ENCODE assay signal across 7 mouse cellular contexts in genomic region chr12:30039565-30039964, GRCm38 (mm10).
DNase-seq lines count a peak whose midpoint lies in the region; ATAC-seq and TF ChIP-seq lines count a peak whose summit lies in the region.

No protein-coding gene starts in this region.

- no peak for TF ChIP-seq POLR2A in cortical plate, adult 2 months (IDR thresholded peaks at IDR 0.05; ENCODE audit: extremely low read depth, insufficient read depth, low read length)

- no peak overlapping the region for H3K27ac ChIP-seq in cortical plate, adult 2 months (ENCODE audit: insufficient read depth, low read length)
- no peak overlapping the region for H3K27ac ChIP-seq in midbrain, embryonic 16.5 days (ENCODE audit: low read length)

- H3K9ac ChIP-seq in midbrain, embryonic 16.5 days (ENCODE audit: low read depth, low read length), result no peak overlapping the region

- no peak overlapping the region for H3K4me3 ChIP-seq in E14TG2a.4 (replicated peaks; ENCODE audit: low read length)
- no peak overlapping the region for H3K4me3 ChIP-seq in cortical plate, adult 2 months (ENCODE audit: insufficient read depth, low read length)
- no peak overlapping the region for H3K4me3 ChIP-seq in midbrain, embryonic 16.5 days (ENCODE audit: low read depth, low read length)

- no peaks in the 10 kb centered on the region for H3K36me3 ChIP-seq in E14TG2a.4 (ENCODE audit: insufficient read depth, low read length)
- no peaks in the 10 kb centered on the region for H3K36me3 ChIP-seq in midbrain, embryonic 16.5 days (ENCODE audit: control insufficient read depth, insufficient read depth, low read length)

- peak; percentile 52; the same call in 1 of the 2 replicates for ATAC-seq in midbrain, embryonic 16.5 days

- TF ChIP-seq CTCF in E14TG2a.4 (conservative IDR thresholded peaks at IDR 0.05; ENCODE audit: low read length), result peak; percentile 64
- TF ChIP-seq CTCF in cortical plate, adult 2 months (IDR thresholded peaks at IDR 0.05; ENCODE audit: extremely low read depth, insufficient read depth, low read length), result peak; percentile 82

- peak; percentile 40 for DNase-seq in 416B (ENCODE audit: low read depth)
- DNase-seq in heart, postnatal 10 days, result peak; percentile 71 to 76
- peak; percentile 62 to 80 for DNase-seq in layer of hippocampus, postnatal 14 days (ENCODE audit: low spot score in 2 of 2)
- DNase-seq in natural killer cell, adult 2 months (ENCODE audit: low spot score in 2 of 2), result no peak

- H3K27me3 ChIP-seq in E14TG2a.4 (ENCODE audit: insufficient read depth, low read length), result no peaks in the 10 kb centered on the region
- no peaks in the 10 kb centered on the region for H3K27me3 ChIP-seq in midbrain, embryonic 16.5 days (ENCODE audit: control insufficient read depth, insufficient read depth, low read depth, low read length)

- WGBS in midbrain, embryonic 16.5 days, result 48% methylated on average over 4 of the region's 4 CpGs

- H3K4me2 ChIP-seq in midbrain, embryonic 16.5 days (ENCODE audit: low read length), result no peak overlapping the region

- no peaks in the 10 kb centered on the region for H3K9me3 ChIP-seq in E14TG2a.4 (ENCODE audit: low read length)
- no peaks in the 10 kb centered on the region for H3K9me3 ChIP-seq in midbrain, embryonic 16.5 days (replicated peaks; ENCODE audit: control insufficient read depth, low read length, poor library complexity, severe bottlenecking)

- H3K4me1 ChIP-seq in E14TG2a.4 (replicated peaks; ENCODE audit: low read depth, low read length), result no peaks in the 10 kb centered on the region
- peaks cover 2% of the 10 kb centered on the region for H3K4me1 ChIP-seq in cortical plate, adult 2 months (ENCODE audit: control insufficient read depth, insufficient read depth, low read length)
- H3K4me1 ChIP-seq in midbrain, embryonic 16.5 days (ENCODE audit: control insufficient read depth, insufficient read depth, low read length), result peaks cover 7% of the 10 kb centered on the region; the same call in 1 of the 2 replicates

- intact Hi-C loops in heart, postnatal 10 days (cut with DNase I), result no loop called here

Comparison
In these comparisons a context has a peak if more than half of its experiments do, and no peak if none do; other contexts are left out.
1. DNase-seq: peak in 416B (single experiment), heart, postnatal 10 days (2 of 2) and layer of hippocampus, postnatal 14 days (2 of 2); none in natural killer cell, adult 2 months (0 of 2).